Mouse (Mus musculus): ENCODE measurements around the gene Nalcn. TPM values are rescaled to one million over a fixed set of nuclear protein-coding genes. Genes with fewer than 3 reads are reported as not detected.
"Not testable (repeated sequence)": the region's sequence is repeated elsewhere in the genome, so short reads cannot be mapped to it uniquely, and the experiment has no call there.

Gene Nalcn
- 3.4 and 4.2 TPM in 2 replicates for polyA plus RNA-seq (2014; fragmentation: Nextera tagmentation; extraction: Ambion mirVana)

GRCm38 (mm10) chr14:123626501-123627179 lies at the start of gene Nalcn:
Gene Nalcn, minus strand, starts transcription at chr14:123627144.
- no peak within 1 kb of the TSS; the same call in 1 of the 2 replicates for H3K27ac ChIP-seq (ENCODE audit: low read depth, low read length)
- H3K4me2 ChIP-seq (ENCODE audit: low read depth, low read length, severe bottlenecking): peak within 1 kb of the TSS; percentile 78
- H3K9me3 ChIP-seq (ENCODE audit: control insufficient read depth, low read length): no peaks in the 10 kb centered on the region
- peak within 1 kb of the TSS; percentile 77 for H3K9ac ChIP-seq (ENCODE audit: low read length)
- DNase-seq (ENCODE audit: low spot score) (peak; percentile 78), ATAC-seq (replicated peaks; ENCODE audit: low FRiP score) (peak; percentile 90)
- H3K4me1 ChIP-seq (replicated peaks; ENCODE audit: control insufficient read depth, insufficient read depth, low read length): peaks cover 2% of the 10 kb centered on the region; the same call in 1 of the 2 replicates
- no peaks in the 10 kb centered on the region for H3K27me3 ChIP-seq (ENCODE audit: control insufficient read depth, insufficient read depth, low read length)
- no peaks in the 10 kb centered on the region for H3K36me3 ChIP-seq (ENCODE audit: control insufficient read depth, insufficient read depth, low read length)
- under 1% methylated on average over 45 of the region's 47 CpGs for WGBS
- peak within 1 kb of the TSS; percentile 50 for H3K4me3 ChIP-seq (ENCODE audit: low read depth, low read length)

- not testable (repeated sequence) for DNase-seq (ENCODE audit: low spot score); H3K27me3 ChIP-seq (ENCODE audit: control insufficient read depth, insufficient read depth, low read length); H3K4me2 ChIP-seq (ENCODE audit: low read depth, low read length, severe bottlenecking); H3K9ac ChIP-seq (ENCODE audit: low read length); H3K4me3 ChIP-seq (ENCODE audit: low read depth, low read length); H3K4me1 ChIP-seq (replicated peaks; ENCODE audit: control insufficient read depth, insufficient read depth, low read length); H3K36me3 ChIP-seq (ENCODE audit: control insufficient read depth, insufficient read depth, low read length); H3K27ac ChIP-seq (ENCODE audit: low read depth, low read length); ATAC-seq (replicated peaks; ENCODE audit: low FRiP score); H3K9me3 ChIP-seq (ENCODE audit: control insufficient read depth, low read length)
- WGBS: 80% methylated on average over 21 of the region's 21 CpGs
Measured at GRCm38 (mm10) chr14:123671076-123671475, 44.1 kb upstream of the Nalcn start.

- H3K9me3 ChIP-seq (ENCODE audit: control insufficient read depth, low read length): no peaks in the 10 kb centered on the region
- no peak for ATAC-seq (replicated peaks; ENCODE audit: low FRiP score)
- no peaks in the 10 kb centered on the region; the same call in 1 of the 2 replicates for H3K4me1 ChIP-seq (replicated peaks; ENCODE audit: control insufficient read depth, insufficient read depth, low read length)
- H3K27me3 ChIP-seq (ENCODE audit: control insufficient read depth, insufficient read depth, low read length): no peaks in the 10 kb centered on the region
- no peak overlapping the region for H3K4me2 ChIP-seq (ENCODE audit: low read depth, low read length, severe bottlenecking)
- H3K4me3 ChIP-seq (ENCODE audit: low read depth, low read length): no peak overlapping the region
- H3K9ac ChIP-seq (ENCODE audit: low read length): no peak overlapping the region
- H3K36me3 ChIP-seq (ENCODE audit: control insufficient read depth, insufficient read depth, low read length): no peaks in the 10 kb centered on the region
- no peak for DNase-seq (ENCODE audit: low spot score)
- H3K27ac ChIP-seq (ENCODE audit: low read depth, low read length): no peak overlapping the region
Measured at GRCm38 (mm10) chr14:123664451-123664850, 37.5 kb upstream of the Nalcn start.

- H3K9ac ChIP-seq (ENCODE audit: low read length): no peak overlapping the region
- no peak overlapping the region for H3K4me2 ChIP-seq (ENCODE audit: low read depth, low read length, severe bottlenecking)
- no peak overlapping the region for H3K4me3 ChIP-seq (ENCODE audit: low read depth, low read length)
- H3K36me3 ChIP-seq (ENCODE audit: control insufficient read depth, insufficient read depth, low read length): no peaks in the 10 kb centered on the region
- no peaks in the 10 kb centered on the region for H3K9me3 ChIP-seq (ENCODE audit: control insufficient read depth, low read length)
- H3K4me1 ChIP-seq (replicated peaks; ENCODE audit: control insufficient read depth, insufficient read depth, low read length): no peaks in the 10 kb centered on the region; the same call in 1 of the 2 replicates
- no peak overlapping the region for H3K27ac ChIP-seq (ENCODE audit: low read depth, low read length)
- no peaks in the 10 kb centered on the region for H3K27me3 ChIP-seq (ENCODE audit: control insufficient read depth, insufficient read depth, low read length)
- no peak for ATAC-seq (replicated peaks; ENCODE audit: low FRiP score)
- DNase-seq (ENCODE audit: low spot score): no peak
Measured at GRCm38 (mm10) chr14:123663206-123663605, 36.3 kb upstream of the Nalcn start.

- Histone ChIP-seq H3K9me3 (ENCODE audit: control insufficient read depth, low read length) (no peaks in the 10 kb centered on the region), H3K9ac (ENCODE audit: low read length) (no peak overlapping the region), H3K27ac (ENCODE audit: low read depth, low read length) (no peak overlapping the region), H3K36me3 (ENCODE audit: control insufficient read depth, insufficient read depth, low read length) (no peaks in the 10 kb centered on the region), H3K27me3 (ENCODE audit: control insufficient read depth, insufficient read depth, low read length) (no peaks in the 10 kb centered on the region), H3K4me2 (ENCODE audit: low read depth, low read length, severe bottlenecking) (no peak overlapping the region), H3K4me3 (ENCODE audit: low read depth, low read length) (no peak overlapping the region), H3K4me1 (replicated peaks; ENCODE audit: control insufficient read depth, insufficient read depth, low read length) (no peaks in the 10 kb centered on the region; the same call in 1 of the 2 replicates)
- WGBS: 65% methylated on average over 1 of the region's 1 CpGs
- ATAC-seq (replicated peaks; ENCODE audit: low FRiP score) (no peak), DNase-seq (ENCODE audit: low spot score) (no peak)
Measured at GRCm38 (mm10) chr14:123662386-123662785, 35.4 kb upstream of the Nalcn start.

GRCm38 (mm10) chr14:123661091-123661491 lies 34.1 kb upstream of the Nalcn start:
- Histone ChIP-seq H3K36me3 (ENCODE audit: control insufficient read depth, insufficient read depth, low read length) (no peaks in the 10 kb centered on the region), H3K4me3 (ENCODE audit: low read depth, low read length) (no peak overlapping the region), H3K27ac (ENCODE audit: low read depth, low read length) (no peak overlapping the region), H3K4me2 (ENCODE audit: low read depth, low read length, severe bottlenecking) (no peak overlapping the region), H3K27me3 (ENCODE audit: control insufficient read depth, insufficient read depth, low read length) (no peaks in the 10 kb centered on the region), H3K9me3 (ENCODE audit: control insufficient read depth, low read length) (no peaks in the 10 kb centered on the region), H3K4me1 (replicated peaks; ENCODE audit: control insufficient read depth, insufficient read depth, low read length) (no peaks in the 10 kb centered on the region; the same call in 1 of the 2 replicates), H3K9ac (ENCODE audit: low read length) (no peak overlapping the region)
- peak; percentile 83 for DNase-seq (ENCODE audit: low spot score)
- ATAC-seq (replicated peaks; ENCODE audit: low FRiP score): peak; percentile 93
- 22% methylated on average over 20 of the region's 20 CpGs for WGBS

GRCm38 (mm10) chr14:123659921-123660385 lies 33.0 kb upstream of the Nalcn start, which contains the start of gene Itgbl1:
Gene Itgbl1, plus strand, starts transcription at chr14:123659971.
- DNase-seq (ENCODE audit: low spot score): peak; percentile 57
- H3K9ac ChIP-seq (ENCODE audit: low read length): no peak within 1 kb of the TSS
- no peak within 1 kb of the TSS for H3K4me3 ChIP-seq (ENCODE audit: low read depth, low read length)
- no peaks in the 10 kb centered on the region for H3K27me3 ChIP-seq (ENCODE audit: control insufficient read depth, insufficient read depth, low read length)
- no peak within 1 kb of the TSS for H3K27ac ChIP-seq (ENCODE audit: low read depth, low read length)
- 37% methylated on average over 7 of the region's 7 CpGs for WGBS
- H3K4me2 ChIP-seq (ENCODE audit: low read depth, low read length, severe bottlenecking): no peak within 1 kb of the TSS
- H3K9me3 ChIP-seq (ENCODE audit: control insufficient read depth, low read length): no peaks in the 10 kb centered on the region
- no peaks in the 10 kb centered on the region; the same call in 1 of the 2 replicates for H3K4me1 ChIP-seq (replicated peaks; ENCODE audit: control insufficient read depth, insufficient read depth, low read length)
- no peaks in the 10 kb centered on the region for H3K36me3 ChIP-seq (ENCODE audit: control insufficient read depth, insufficient read depth, low read length)
- no peak for ATAC-seq (replicated peaks; ENCODE audit: low FRiP score)

GRCm38 (mm10) chr14:123627180-123627562 lies 227 bp upstream of the Nalcn start:
- H3K27me3 ChIP-seq (ENCODE audit: control insufficient read depth, insufficient read depth, low read length): no peaks in the 10 kb centered on the region
- WGBS: 51% methylated on average over 3 of the region's 3 CpGs
- ATAC-seq (replicated peaks; ENCODE audit: low FRiP score) (peak; percentile 8; the same call in 1 of the 2 replicates), DNase-seq (ENCODE audit: low spot score) (no peak)
- H3K9ac ChIP-seq (ENCODE audit: low read length): peak overlapping the region; percentile 77
- H3K9me3 ChIP-seq (ENCODE audit: control insufficient read depth, low read length): no peaks in the 10 kb centered on the region
- peak overlapping the region; percentile 78 for H3K4me2 ChIP-seq (ENCODE audit: low read depth, low read length, severe bottlenecking)
- H3K27ac ChIP-seq (ENCODE audit: low read depth, low read length): no peak overlapping the region
- peak overlapping the region; percentile 50 for H3K4me3 ChIP-seq (ENCODE audit: low read depth, low read length)
- H3K4me1 ChIP-seq (replicated peaks; ENCODE audit: control insufficient read depth, insufficient read depth, low read length): peaks cover 2% of the 10 kb centered on the region; the same call in 1 of the 2 replicates
- no peaks in the 10 kb centered on the region for H3K36me3 ChIP-seq (ENCODE audit: control insufficient read depth, insufficient read depth, low read length)

GRCm38 (mm10) chr14:123622969-123623368 lies 4.0 kb downstream of the Nalcn start:
- Histone ChIP-seq H3K9ac (ENCODE audit: low read length) (no peak overlapping the region), H3K27me3 (ENCODE audit: control insufficient read depth, insufficient read depth, low read length) (no peaks in the 10 kb centered on the region), H3K9me3 (ENCODE audit: control insufficient read depth, low read length) (no peaks in the 10 kb centered on the region), H3K4me1 (replicated peaks; ENCODE audit: control insufficient read depth, insufficient read depth, low read length) (peaks cover 2% of the 10 kb centered on the region; the same call in 1 of the 2 replicates), H3K36me3 (ENCODE audit: control insufficient read depth, insufficient read depth, low read length) (no peaks in the 10 kb centered on the region), H3K4me3 (ENCODE audit: low read depth, low read length) (no peak overlapping the region), H3K27ac (ENCODE audit: low read depth, low read length) (no peak overlapping the region), H3K4me2 (ENCODE audit: low read depth, low read length, severe bottlenecking) (no peak overlapping the region)
- DNase-seq (ENCODE audit: low spot score) (no peak), ATAC-seq (replicated peaks; ENCODE audit: low FRiP score) (no peak)
- WGBS: 11% methylated on average over 1 of the region's 1 CpGs

Data from forebrain, embryonic 11.5 days (tissue).